Mouse (Mus musculus) ES-CJ7 (cell line): ENCODE data around the gene Lmod2.

Experiments used
- DNase-seq: peaks from one replicate; pipeline ENCODE4 v3.0.0; 2011; ENCODE audit warnings: low read depth, low spot score

The Lmod2 gene

GRCm38 (mm10) chr6:24602351-24602750 is 4.8 kb downstream of the Lmod2 start:
- DNase-seq = no peak

- DNase-seq = no peak
Measured at GRCm38 (mm10) chr6:24602993-24603392, 5.4 kb downstream of the Lmod2 start.

GRCm38 (mm10) chr6:24604289-24604688 is 6.7 kb downstream of the Lmod2 start:
- no peak for DNase-seq

GRCm38 (mm10) chr6:24605631-24606030 is 8.1 kb downstream of the Lmod2 start:
- no peak for DNase-seq

- peak; percentile 26 for DNase-seq
Measured at GRCm38 (mm10) chr6:24606512-24606911, 8.9 kb downstream of the Lmod2 start.

GRCm38 (mm10) chr6:24607531-24607930 is 10.0 kb downstream of the Lmod2 start:
- DNase-seq = no peak

GRCm38 (mm10) chr6:24608129-24608528 is 10.6 kb downstream of the Lmod2 start:
- peak; percentile 19 for DNase-seq

GRCm38 (mm10) chr6:24608682-24609081 is 11.1 kb downstream of the Lmod2 start:
- DNase-seq = no peak

GRCm38 (mm10) chr6:24609531-24609930 is 12.0 kb downstream of the Lmod2 start:
- no peak for DNase-seq

GRCm38 (mm10) chr6:24610358-24610757 is 12.8 kb downstream of the Lmod2 start:
- no peak for DNase-seq

- no peak for DNase-seq
Measured at GRCm38 (mm10) chr6:24612074-24612755, 14.7 kb downstream of the Lmod2 start.

- no peak for DNase-seq
Measured at GRCm38 (mm10) chr6:24613346-24613745, 15.8 kb downstream of the Lmod2 start.

GRCm38 (mm10) chr6:24613918-24614317 is 16.4 kb downstream of the Lmod2 start:
- DNase-seq = no peak

GRCm38 (mm10) chr6:24616746-24617145 is 19.2 kb downstream of the Lmod2 start:
- no peak for DNase-seq

- DNase-seq = no peak
Measured at GRCm38 (mm10) chr6:24619285-24620045, 21.9 kb downstream of the Lmod2 start.

- DNase-seq = no peak
Measured at GRCm38 (mm10) chr6:24620936-24621335, 23.4 kb downstream of the Lmod2 start.

- peak; percentile 34 for DNase-seq
Measured at GRCm38 (mm10) chr6:24622098-24622497, 24.5 kb downstream of the Lmod2 start.

- DNase-seq = peak; percentile 58
Measured at GRCm38 (mm10) chr6:24627586-24628030, 30.0 kb downstream of the Lmod2 start.

- DNase-seq = no peak
Measured at GRCm38 (mm10) chr6:24628499-24628898, 30.9 kb downstream of the Lmod2 start.

GRCm38 (mm10) chr6:24632061-24632460 is 34.5 kb downstream of the Lmod2 start:
- no peak for DNase-seq

GRCm38 (mm10) chr6:24634065-24634464 is 36.5 kb downstream of the Lmod2 start:
- no peak for DNase-seq

- DNase-seq = no peak
Measured at GRCm38 (mm10) chr6:24635814-24636213, 38.3 kb downstream of the Lmod2 start.

- no peak for DNase-seq
Measured at GRCm38 (mm10) chr6:24641286-24641685, 43.7 kb downstream of the Lmod2 start.
